Mouse (Mus musculus) cerebellum, adult (tissue): ENCODE results near the gene Fermt3.

Source experiments
- ATAC-seq: cut with Nextera tagmentation; 2 replicates; pipeline ENCODE4 v1.9.2; 2017; ENCODE audit warnings: mild to moderate bottlenecking, moderate library complexity, mixed read lengths; ENCODE audit not compliant: insufficient number of reproducible peaks, low FRiP score, low TSS enrichment

Fermt3 gene

DNA sequence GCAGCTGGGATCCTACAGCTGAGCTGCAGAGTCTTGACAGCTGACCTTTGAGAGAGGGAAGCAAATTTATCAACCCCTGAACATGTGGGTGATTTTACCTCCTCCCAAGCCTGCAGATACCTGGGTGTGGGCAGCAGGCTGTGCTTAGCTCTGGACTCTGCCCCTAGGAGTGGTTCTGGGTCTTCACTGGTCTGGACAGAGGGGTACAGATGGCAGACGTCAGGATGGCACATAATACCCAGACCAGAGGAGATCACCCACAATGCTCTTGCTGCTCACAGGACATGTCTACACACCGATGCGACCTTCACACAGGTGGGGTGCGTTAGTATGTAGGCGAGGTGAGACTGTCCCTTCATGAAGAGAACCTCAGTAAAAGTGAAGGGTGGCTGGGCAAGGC lies 69.7 kb downstream of the Fermt3 start:
- no peak for ATAC-seq
